Mouse (Mus musculus) cerebellum, postnatal 10 days (tissue): ENCODE data around the gene Aff1.
A peak's percentile ranks its signal among the peaks of the same experiment; 100 is the strongest.

Source experiments
- DNase-seq, 2 experiments: peaks; one replicate each; pipeline ENCODE4 v3.0.0; 2021; ENCODE audit warnings: mixed read lengths in 2 of 2

The Aff1 gene

GRCm38 (mm10) chr5:103807637-103808312 is 115.6 kb downstream of the Aff1 start:
- no peak for DNase-seq

GRCm38 (mm10) chr5:103809674-103810330 is 117.6 kb downstream of the Aff1 start:
- DNase-seq, result no peak

DNA sequence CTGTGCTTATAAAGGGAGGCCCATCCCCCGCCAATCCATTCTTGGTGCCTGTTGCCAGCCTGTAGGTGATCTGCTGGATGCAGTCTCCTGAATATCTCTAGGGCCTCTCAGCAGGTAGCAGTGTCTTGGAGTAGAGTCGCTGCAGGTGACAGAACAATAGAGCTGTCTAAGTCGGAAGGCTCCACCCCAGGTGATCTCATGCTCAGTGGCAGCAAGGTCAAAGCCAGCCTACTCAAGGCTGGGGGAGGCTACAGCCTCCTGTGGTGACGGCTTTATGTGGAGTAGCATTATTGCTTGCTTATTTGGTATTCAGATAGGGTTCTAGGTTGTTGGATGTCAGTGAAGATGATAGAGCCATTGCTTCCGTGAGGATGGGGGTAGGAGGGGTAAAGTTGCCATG is 121.1 kb downstream of the Aff1 start:
- no peak for DNase-seq

GRCm38 (mm10) chr5:103813997-103814542 is 121.9 kb downstream of the Aff1 start:
- no peak for DNase-seq

- DNase-seq, result no peak
Measured at GRCm38 (mm10) chr5:103814551-103815248, 122.5 kb downstream of the Aff1 start.

DNA sequence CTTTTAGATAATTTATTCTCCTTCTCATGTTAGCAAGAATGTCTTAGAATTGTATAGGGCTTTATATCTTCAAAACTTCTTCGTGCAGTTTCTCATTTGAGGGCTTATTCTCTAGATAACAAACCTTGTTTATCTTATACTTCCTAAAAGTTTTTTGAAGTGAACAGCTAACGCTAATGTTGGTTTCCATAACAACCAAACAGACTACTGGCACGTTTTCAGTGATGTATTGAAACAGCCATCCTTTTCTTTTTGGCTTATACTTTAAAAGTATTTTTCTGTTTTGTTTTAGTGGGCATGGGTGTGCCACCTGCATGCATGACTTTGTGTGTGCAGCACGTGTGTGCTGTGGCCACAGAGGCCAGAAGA is 123.1 kb downstream of the Aff1 start:
- no peak for DNase-seq

- no peak for DNase-seq
Measured at GRCm38 (mm10) chr5:103816718-103817117, 124.5 kb downstream of the Aff1 start.

DNA sequence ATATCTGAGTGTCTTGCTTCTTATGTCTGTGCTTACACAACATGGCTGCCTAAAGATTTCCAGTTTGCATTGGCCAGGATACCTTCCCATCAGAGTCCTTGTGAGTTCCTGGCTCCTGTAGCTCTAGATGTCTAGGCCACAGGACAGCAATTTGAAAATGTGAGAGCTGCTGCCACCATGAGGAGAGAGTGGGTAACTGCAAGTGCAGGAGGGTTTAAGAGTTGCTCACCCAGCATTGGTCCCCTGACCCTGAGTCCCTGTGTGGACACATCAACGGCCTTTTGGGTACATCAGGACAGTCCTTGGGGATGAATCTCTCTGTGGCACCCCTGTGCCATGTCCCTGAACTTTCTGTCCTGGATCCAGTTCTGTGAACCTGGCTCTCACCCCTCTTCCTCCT is 125.6 kb downstream of the Aff1 start:
- DNase-seq, result peak; percentile 85 to 86

GRCm38 (mm10) chr5:103818602-103819001 is 126.4 kb downstream of the Aff1 start:
- no peak for DNase-seq

- no peak for DNase-seq
Measured at GRCm38 (mm10) chr5:103819674-103820073, 127.5 kb downstream of the Aff1 start.

GRCm38 (mm10) chr5:103821062-103821461 is 128.9 kb downstream of the Aff1 start:
- no peak for DNase-seq

- peak; percentile 45 to 48 for DNase-seq
Measured at GRCm38 (mm10) chr5:103821500-103822298, 129.5 kb downstream of the Aff1 start.

- no peak for DNase-seq
Measured at GRCm38 (mm10) chr5:103822949-103823348, 130.8 kb downstream of the Aff1 start.

DNA sequence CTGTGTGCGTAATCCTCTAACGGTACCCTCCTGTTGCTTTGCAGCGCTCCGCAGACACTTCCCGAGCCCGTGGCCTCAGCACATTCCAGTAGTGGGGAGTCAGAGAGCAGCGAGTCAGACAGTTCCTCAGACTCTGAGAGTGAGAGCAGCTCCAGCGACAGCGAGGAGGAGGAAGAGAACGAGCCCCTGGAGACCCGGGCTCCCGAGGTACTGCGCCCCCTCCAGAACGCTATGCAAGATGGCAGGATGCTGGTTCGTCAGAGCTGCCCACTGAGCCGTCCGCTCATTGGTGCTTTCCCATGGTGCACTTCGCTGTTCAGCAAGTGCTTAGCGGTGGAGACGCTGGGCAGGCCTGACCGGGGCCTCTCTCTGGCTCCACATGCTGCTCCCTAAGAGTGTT is 136.1 kb downstream of the Aff1 start:
- no peak for DNase-seq

DNA sequence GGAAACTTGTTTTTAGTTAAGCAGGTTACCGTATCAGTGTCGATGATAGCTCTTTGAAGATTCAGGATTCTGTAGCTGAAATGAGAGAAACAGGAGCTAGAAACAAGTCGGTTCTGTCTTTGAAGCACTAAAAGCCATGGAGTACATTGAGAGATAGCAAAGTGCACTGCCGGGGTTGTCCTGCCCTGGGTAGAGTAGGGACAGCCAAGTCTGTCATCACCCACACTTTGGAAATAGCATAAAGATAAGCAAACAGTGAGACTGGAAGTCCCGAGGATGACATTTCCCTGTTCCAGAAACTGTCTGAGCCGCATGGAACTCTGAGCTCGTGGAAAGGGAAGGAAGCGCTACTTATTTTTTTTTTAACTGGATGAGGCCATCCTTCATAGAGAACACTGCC is 136.6 kb downstream of the Aff1 start:
- DNase-seq, result no peak

GRCm38 (mm10) chr5:103829158-103829557 is 137.0 kb downstream of the Aff1 start:
- no peak for DNase-seq

DNA sequence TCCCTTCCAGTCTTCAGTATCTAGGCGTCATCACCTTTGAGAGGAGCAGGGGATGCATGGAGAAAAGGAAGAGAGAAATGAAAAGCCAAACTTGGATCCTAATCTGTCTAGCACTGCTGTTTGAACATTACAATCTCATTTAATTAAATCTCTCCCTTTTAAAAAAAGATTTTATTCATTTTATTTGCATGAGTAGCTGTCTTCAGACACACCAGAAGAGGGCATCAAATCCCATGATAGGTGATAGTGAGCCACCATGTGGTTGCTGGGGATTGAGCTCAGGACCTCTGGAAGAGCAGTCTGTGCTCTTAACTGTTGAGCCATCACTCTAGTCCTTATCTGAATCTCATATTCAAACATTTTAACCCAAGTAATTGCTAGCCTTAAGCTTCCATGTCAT is 138.7 kb downstream of the Aff1 start:
- DNase-seq, result no peak

DNA sequence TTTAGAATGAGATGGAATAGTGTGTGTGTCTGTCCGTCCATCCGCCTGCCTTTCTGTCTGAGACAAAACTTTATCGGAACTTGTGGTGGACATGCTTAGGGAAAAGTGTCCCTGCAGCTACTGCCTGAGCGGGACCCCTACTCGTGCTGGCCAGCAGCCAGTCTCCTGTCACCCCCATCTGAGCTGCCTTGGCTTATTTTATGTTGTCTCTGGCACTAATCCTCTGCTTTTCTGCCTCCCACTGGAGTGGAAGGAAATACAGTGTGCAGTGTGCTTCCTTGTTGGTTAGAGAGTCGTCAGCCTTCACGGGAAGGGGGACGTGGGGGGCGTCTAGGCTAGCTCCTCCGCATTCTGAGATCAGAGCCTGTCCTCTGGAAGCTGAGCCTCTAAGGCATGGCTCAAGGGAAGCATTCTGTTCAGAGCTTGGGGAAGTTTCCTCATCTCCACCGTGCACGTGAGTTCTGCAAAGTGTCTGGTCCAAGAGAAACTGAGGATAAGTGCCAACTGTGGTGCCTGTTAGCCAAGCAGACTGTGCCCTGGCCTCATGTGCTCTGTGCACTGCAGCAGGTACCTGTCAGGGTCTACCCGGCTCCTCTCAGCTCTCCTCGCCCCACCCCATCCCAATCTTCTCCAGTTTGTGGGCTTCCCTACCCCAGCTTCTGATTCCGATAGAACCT is 143.4 kb downstream of the Aff1 start:
- peak; percentile 56 to 72 for DNase-seq

- no peak for DNase-seq
Measured at GRCm38 (mm10) chr5:103836148-103836784, 144.1 kb downstream of the Aff1 start.

DNA sequence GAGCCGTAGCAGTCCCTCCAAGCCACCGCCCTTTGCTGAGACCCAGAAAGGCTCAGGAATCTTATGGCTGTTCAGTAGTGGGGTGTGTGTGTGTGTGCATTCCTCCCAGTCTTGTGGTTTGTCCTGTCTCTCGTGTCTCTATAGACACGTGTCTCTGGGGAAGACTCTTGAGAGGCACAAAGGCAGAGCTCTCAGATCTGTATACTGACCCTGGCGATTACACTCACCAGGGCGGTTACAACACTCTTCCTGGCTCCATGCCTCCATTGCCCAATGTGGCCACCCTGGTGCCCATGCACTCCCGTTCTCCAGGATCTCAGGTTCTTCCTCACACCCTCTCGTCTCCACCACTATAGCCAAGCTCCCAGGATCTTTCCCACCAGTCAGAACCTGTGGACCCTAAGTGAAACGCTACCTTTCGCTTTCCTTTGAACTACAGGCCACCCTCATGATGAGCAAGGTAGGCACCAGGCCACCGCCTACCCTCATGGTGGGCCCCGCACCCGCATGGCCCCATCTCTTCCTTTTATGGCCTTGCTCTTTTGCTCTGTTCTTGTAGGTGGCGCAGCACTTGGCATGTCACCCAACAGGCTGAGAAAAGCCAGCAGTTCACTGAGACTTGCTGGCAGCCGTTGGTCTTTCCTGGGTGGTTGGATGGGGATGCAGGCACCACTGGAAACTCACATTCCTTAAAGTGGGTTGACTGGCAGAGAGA is 146.5 kb downstream of the Aff1 start:
- DNase-seq, result peak in 1 of 2 experiments; percentile 57

GRCm38 (mm10) chr5:103839265-103839626 is 147.1 kb downstream of the Aff1 start:
- no peak for DNase-seq
